Mouse (Mus musculus) spleen, adult 2 months (tissue): Measurements from ENCODE around the gene Rrp36. TPM values are rescaled to one million over a fixed set of nuclear protein-coding genes. Genes with fewer than 3 reads are reported as not detected.
A peak's percentile ranks its signal among the peaks of the same experiment; 100 is the strongest.

Source experiments
- DNase-seq, 2 experiments: peaks; one replicate each; pipeline versions ENCODE4 v3.0.0 to v3.0.0-alpha.2; 2012 to 2021; ENCODE audit warnings: low spot score in 2 of 2, low read depth in 1 of 2
- H3K27ac ChIP-seq: fragments of 200-500 bp; 2 replicates; pipeline ENCODE4 v1.5.1; 2012; ENCODE audit warnings: low read length, inconsistent platforms; ENCODE audit not compliant: insufficient read depth
- H3K27me3 ChIP-seq: fragments of 200-500 bp; 2 replicates; pipeline ENCODE4 v1.6.1; 2012; ENCODE audit warnings: mild to moderate bottlenecking, moderate library complexity, low read length, inconsistent platforms; ENCODE audit not compliant: control insufficient read depth, insufficient read depth
- H3K36me3 ChIP-seq: fragments of 200-500 bp; 2 replicates; pipeline ENCODE4 v1.6.1; 2012; ENCODE audit warnings: mild to moderate bottlenecking, low read length, inconsistent platforms; ENCODE audit not compliant: control insufficient read depth, insufficient read depth
- H3K4me1 ChIP-seq: fragments of 200-500 bp; 2 replicates; pipeline ENCODE4 v1.6.1; 2011; ENCODE audit warnings: inconsistent platforms; ENCODE audit not compliant: control insufficient read depth, insufficient read depth, insufficient read length
- H3K4me3 ChIP-seq: fragments of 200-500 bp; 2 replicates; pipeline ENCODE4 v1.5.1; 2011; ENCODE audit warnings: mild to moderate bottlenecking, inconsistent platforms; ENCODE audit not compliant: insufficient read depth, insufficient read length; ENCODE audit errors: extremely low read depth
- CTCF ChIP-seq: fragments of 200-500 bp; IDR thresholded peaks from 2 replicates; pipeline ENCODE4 v1.5.1; 2011; ENCODE audit warnings: mild to moderate bottlenecking, inconsistent platforms; ENCODE audit not compliant: insufficient read depth, insufficient read length, insufficient replicate concordance; ENCODE audit errors: extremely low read depth
- POLR2A ChIP-seq: fragments of 200-500 bp; IDR thresholded peaks from 2 replicates; pipeline ENCODE4 v1.6.1; 2011; ENCODE audit warnings: low read depth, low read length, inconsistent platforms
- WGBS: fragments of 180-500 bp; shearing (Covaris S2); methylation state at CpG from one replicate; pipeline ENCODE4 v1.1.7; 2018; 5-methylcytosine and 5-hydroxymethylcytosine counted together
- polyA plus RNA-seq: library from polyadenylated mRNA; depleted of rRNA; stranded (reverse); fragments of >200 nt; gene quantifications from 2 replicates; pipeline ENCODE4 v1.2.3, GENCODE M21; 2012

Gene Rrp36
- polyA plus RNA-seq, 1 experiment, result 25.8 TPM

GRCm38 (mm10) chr17:46647279-46647678 is 26.9 kb downstream of the Rrp36 start:
- Histone ChIP-seq H3K27me3 (no peaks in the 10 kb centered on the region), H3K4me1 (peaks cover 17% of the 10 kb centered on the region; the same call in 1 of the 2 replicates), H3K4me3 (no peak overlapping the region), H3K36me3 (peaks cover 2% of the 10 kb centered on the region; the same call in 1 of the 2 replicates), H3K27ac (no peak overlapping the region)
- TF ChIP-seq CTCF, result no peak
- no peak for TF ChIP-seq POLR2A
- WGBS, result 91% methylated on average over 7 of the region's 7 CpGs
- DNase-seq, result no peak

GRCm38 (mm10) chr17:46646322-46646662 is 27.9 kb downstream of the Rrp36 start:
- peak overlapping the region; percentile 79 for H3K4me3 ChIP-seq
- TF ChIP-seq CTCF (no peak), POLR2A (no peak)
- H3K27ac ChIP-seq, result peak overlapping the region; percentile 78
- peaks cover 15% of the 10 kb centered on the region; the same call in 1 of the 2 replicates for H3K4me1 ChIP-seq
- H3K36me3 ChIP-seq, result peaks cover 6% of the 10 kb centered on the region
- WGBS, result 1% methylated on average over 19 of the region's 19 CpGs
- no peak for DNase-seq
- H3K27me3 ChIP-seq, result no peaks in the 10 kb centered on the region

DNA sequence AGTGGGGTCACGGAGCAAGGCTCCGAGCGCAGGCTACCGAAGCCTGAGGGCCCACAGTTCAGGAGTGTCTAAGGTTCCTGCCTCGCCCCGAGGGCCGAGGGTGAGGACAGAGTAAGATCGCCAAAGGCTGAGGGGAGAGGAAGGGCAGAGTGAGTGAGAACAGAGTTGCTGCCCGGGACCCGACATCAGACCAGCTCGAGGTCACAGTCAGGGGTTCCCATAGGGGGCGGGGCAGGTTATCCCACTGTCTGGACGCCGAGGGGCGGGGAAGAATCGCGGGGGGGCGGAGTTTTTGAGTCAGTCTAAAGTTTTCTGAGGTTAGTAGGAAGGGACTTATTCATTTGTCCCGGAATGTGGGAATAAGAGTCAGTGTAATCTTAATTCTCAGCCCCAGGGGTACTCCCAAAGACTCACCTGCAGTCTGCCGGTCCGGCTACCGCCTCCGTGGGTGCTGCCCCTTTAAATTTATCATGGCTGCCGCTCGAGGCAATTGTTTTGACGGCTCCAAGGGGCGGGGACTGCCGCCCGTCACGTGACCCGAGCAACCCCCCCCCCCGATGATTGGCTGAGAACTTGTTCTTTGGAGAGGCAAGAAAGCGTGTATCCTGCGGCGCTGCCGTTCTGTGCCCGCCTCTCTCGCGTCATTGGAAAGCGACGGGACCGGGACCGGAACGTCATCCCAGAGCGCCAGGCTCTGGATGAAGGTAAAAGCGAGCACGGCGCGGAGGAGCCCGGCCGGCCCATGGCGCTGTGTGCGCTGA is 28.4 kb downstream of the Rrp36 start, which contains the start of the genes Klc4 and Mrpl2:
Gene Klc4 (minus strand): TSS at position 462 of the 761 bp plus-strand sequence.
Gene Mrpl2 (plus strand): TSS at position 669 of the 761 bp plus-strand sequence.
- H3K27me3 ChIP-seq, result no peaks in the 10 kb centered on the region
- H3K36me3 ChIP-seq, result peaks cover 6% of the 10 kb centered on the region
- H3K4me1 ChIP-seq, result peaks cover 10% of the 10 kb centered on the region; the same call in 1 of the 2 replicates
- peak within 1 kb of the TSS; percentile 78 for H3K27ac ChIP-seq
- peak; percentile 98 for DNase-seq
- TF ChIP-seq CTCF (no peak), POLR2A (peak; percentile 75)
- under 1% methylated on average over 53 of the region's 53 CpGs for WGBS
- H3K4me3 ChIP-seq, result peak within 1 kb of the TSS; percentile 79

DNA sequence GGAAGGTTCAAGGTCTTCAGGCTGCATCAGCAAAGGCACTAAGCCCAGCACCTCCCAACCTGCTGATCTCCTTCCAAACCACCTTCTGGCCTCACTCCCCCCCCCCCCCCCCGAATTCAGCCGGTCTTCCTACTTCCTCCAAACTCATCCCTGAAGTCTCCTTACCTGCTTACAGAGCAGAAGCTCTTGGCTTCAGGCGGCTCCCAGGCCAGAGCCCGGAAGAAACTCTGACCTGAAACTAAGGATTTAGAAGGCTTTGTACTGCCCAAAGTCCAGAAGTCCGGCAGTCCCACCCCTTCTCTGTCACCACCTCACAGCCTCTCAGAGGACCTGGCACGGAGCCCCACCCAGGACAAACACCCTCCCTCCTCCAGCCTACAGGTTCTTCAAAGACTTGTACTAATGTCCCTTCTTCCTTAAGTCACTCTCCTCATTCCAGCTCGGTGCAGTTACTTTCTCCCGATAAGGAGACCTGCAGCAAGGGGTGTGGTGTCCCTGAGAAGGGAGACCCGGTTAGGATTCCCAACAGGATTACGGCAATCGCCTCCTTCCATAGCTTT is 29.2 kb downstream of the Rrp36 start:
- no peak for DNase-seq
- H3K27me3 ChIP-seq, result no peaks in the 10 kb centered on the region
- WGBS, result 19% methylated on average over 11 of the region's 11 CpGs
- H3K4me3 ChIP-seq, result peak overlapping the region; percentile 70
- peaks cover 6% of the 10 kb centered on the region for H3K36me3 ChIP-seq
- H3K4me1 ChIP-seq, result peaks cover 5% of the 10 kb centered on the region; the same call in 1 of the 2 replicates
- TF ChIP-seq CTCF (no peak), POLR2A (no peak)
- H3K27ac ChIP-seq, result peak overlapping the region; percentile 34; the same call in 1 of the 2 replicates

DNA sequence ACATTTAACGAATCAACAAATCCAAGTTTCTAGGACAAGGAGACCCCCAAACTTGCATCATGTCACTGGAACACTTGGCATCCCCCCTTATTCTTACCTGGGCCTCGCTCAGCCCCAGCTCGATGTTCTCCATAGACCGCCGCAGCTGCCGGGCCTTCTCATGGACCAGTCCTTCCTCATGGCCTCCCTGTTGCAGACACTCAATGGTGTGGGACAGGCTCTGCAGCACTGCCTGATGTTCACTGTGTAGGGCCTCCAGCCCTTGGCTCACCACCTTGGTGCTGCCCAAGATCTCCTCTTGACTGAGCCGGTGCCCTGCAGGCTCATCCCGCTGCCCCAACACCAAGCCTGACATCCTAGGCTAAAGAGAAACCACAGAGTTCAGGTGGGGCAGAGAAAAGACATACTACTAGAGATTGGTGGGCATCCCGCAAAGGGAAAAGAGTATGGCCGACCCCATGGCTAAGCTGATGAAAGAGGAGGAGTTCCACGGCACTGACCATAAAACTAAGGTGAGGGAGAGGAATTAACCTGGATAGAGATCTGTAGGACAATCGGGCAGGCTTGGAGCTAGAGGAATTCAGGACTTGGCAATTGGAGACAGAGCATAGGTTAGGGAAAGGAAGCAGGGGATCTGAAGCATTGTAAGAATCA is 29.9 kb downstream of the Rrp36 start:
- no peak for DNase-seq
- Histone ChIP-seq H3K27ac (no peak overlapping the region), H3K27me3 (no peaks in the 10 kb centered on the region), H3K36me3 (peaks cover 10% of the 10 kb centered on the region), H3K4me1 (peaks cover 3% of the 10 kb centered on the region; the same call in 1 of the 2 replicates), H3K4me3 (no peak overlapping the region)
- WGBS, result 87% methylated on average over 12 of the region's 12 CpGs
- TF ChIP-seq CTCF (no peak), POLR2A (no peak)

DNA sequence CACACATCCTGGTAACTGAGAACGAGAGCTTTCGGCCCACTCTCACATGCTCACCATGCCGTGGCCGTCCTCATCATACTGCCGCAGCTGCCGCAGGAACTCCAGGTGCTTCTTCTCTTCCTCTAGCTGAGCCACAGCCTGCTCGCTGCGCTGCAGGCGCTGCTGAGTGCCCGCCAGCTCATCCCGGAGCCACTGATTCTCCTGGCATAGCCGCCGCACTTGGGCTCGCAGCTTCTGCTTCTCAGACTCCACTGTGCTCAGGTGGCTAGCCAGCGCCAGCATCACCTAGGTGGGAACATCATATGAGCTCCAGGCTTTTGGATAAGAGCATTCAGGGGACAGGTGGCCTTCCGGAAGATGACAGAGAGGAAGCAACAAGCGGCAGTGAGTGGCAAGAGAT is 32.1 kb downstream of the Rrp36 start:
- no peak for DNase-seq
- H3K4me3 ChIP-seq, result no peak overlapping the region
- TF ChIP-seq POLR2A (no peak), CTCF (no peak)
- H3K36me3 ChIP-seq, result peaks cover 13% of the 10 kb centered on the region
- H3K27ac ChIP-seq, result no peak overlapping the region
- no peaks in the 10 kb centered on the region for H3K27me3 ChIP-seq
- 96% methylated on average over 17 of the region's 17 CpGs for WGBS
- H3K4me1 ChIP-seq, result peaks cover 3% of the 10 kb centered on the region; the same call in 1 of the 2 replicates

DNA sequence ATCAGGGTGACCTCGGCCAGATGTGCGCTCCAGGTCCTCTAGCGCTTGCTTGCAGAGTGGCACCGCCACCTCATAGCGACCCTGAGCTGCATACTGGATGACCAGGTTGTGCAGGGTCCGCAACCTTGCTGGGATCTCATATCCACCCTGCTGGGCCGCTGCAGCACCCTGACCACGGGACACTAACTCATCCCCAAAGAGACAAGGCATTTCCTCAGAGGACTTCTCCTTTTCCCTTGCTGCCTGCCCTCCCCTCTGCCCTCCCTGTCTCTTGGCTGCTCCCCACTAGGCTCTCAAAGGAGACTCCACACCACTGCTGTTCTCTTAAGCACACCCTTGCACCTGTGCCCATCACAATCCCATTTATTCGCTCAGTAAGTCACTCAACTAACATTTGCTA is 34.2 kb downstream of the Rrp36 start:
- H3K27me3 ChIP-seq, result no peaks in the 10 kb centered on the region
- H3K27ac ChIP-seq, result no peak overlapping the region
- no peak for DNase-seq
- TF ChIP-seq CTCF, result no peak
- no peak for TF ChIP-seq POLR2A
- WGBS, result 58% methylated on average over 9 of the region's 9 CpGs
- H3K4me1 ChIP-seq, result no peaks in the 10 kb centered on the region; the same call in 1 of the 2 replicates
- H3K36me3 ChIP-seq, result peaks cover 15% of the 10 kb centered on the region
- no peak overlapping the region for H3K4me3 ChIP-seq
